Mouse (Mus musculus): Measurements from ENCODE around the gene Jph2.

The Jph2 gene

GRCm38 (mm10) chr2:163309376-163309775 is 88.4 kb downstream of the Jph2 start:
- no peak for DNase-seq (ENCODE audit: low spot score)

- no peak for DNase-seq (ENCODE audit: low spot score)
Measured at GRCm38 (mm10) chr2:163303037-163303436, 94.8 kb downstream of the Jph2 start.

- no peak for DNase-seq (ENCODE audit: low spot score)
Measured at GRCm38 (mm10) chr2:163301641-163302040, 96.2 kb downstream of the Jph2 start.

- no peak for DNase-seq (ENCODE audit: low spot score)
Measured at GRCm38 (mm10) chr2:163300069-163301060, 97.4 kb downstream of the Jph2 start.

GRCm38 (mm10) chr2:163296999-163297630 is 100.7 kb downstream of the Jph2 start:
- no peak for DNase-seq (ENCODE audit: low spot score)

GRCm38 (mm10) chr2:163288881-163289379 is 108.9 kb downstream of the Jph2 start:
- no peak for DNase-seq (ENCODE audit: low spot score)
